Mouse (Mus musculus) intestine, postnatal 0 days (tissue): ENCODE data around the gene Asrgl1. TPM values are rescaled to one million over a fixed set of nuclear protein-coding genes. Genes with fewer than 3 reads are reported as not detected.

Experiments used
- ATAC-seq: fragments of 200-750 bp; cut with Nextera tagmentation; 2 replicates; pipeline ENCODE4 v1.8.0; 2017; ENCODE audit warnings: mild to moderate bottlenecking, moderate TSS enrichment, moderate library complexity
- H3K27ac ChIP-seq: fragments of 300-500 bp; sonication (generic); 2 replicates; pipeline ENCODE4 v1.5.1; 2014; ENCODE audit warnings: mild to moderate bottlenecking, low read depth, low read length, moderate library complexity
- H3K27me3 ChIP-seq: fragments of 300-500 bp; sonication (generic); replicated peaks from 2 replicates; pipeline ENCODE4 v1.6.1; 2014; ENCODE audit warnings: low read length, mixed read lengths; ENCODE audit not compliant: control insufficient read depth, insufficient read depth
- H3K36me3 ChIP-seq: fragments of 300-500 bp; sonication (generic); 2 replicates; pipeline ENCODE4 v1.6.1; 2014; ENCODE audit warnings: mild to moderate bottlenecking, moderate library complexity; ENCODE audit not compliant: control insufficient read depth, insufficient read depth
- H3K4me1 ChIP-seq: fragments of 300-500 bp; sonication (generic); replicated peaks from 2 replicates; pipeline ENCODE4 v1.6.1; 2014; ENCODE audit warnings: antibody characterized with exemption, low read length, mixed read lengths; ENCODE audit not compliant: control insufficient read depth, insufficient read depth
- H3K4me2 ChIP-seq: fragments of 300-500 bp; sonication (generic); replicated peaks from 2 replicates; pipeline ENCODE4 v1.6.1; 2014; ENCODE audit warnings: low read depth, mild to moderate bottlenecking, moderate library complexity
- H3K4me3 ChIP-seq: fragments of 300-500 bp; sonication (generic); 2 replicates; pipeline ENCODE4 v1.5.1; 2014; ENCODE audit warnings: low read depth, low read length
- H3K9ac ChIP-seq: fragments of 300-500 bp; sonication (generic); 2 replicates; pipeline ENCODE4 v1.6.1; 2014; ENCODE audit warnings: mild to moderate bottlenecking, low read depth, low read length
- H3K9me3 ChIP-seq: fragments of 300-500 bp; sonication (generic); 2 replicates; pipeline ENCODE4 v1.6.1; 2016; ENCODE audit warnings: mixed run types; ENCODE audit not compliant: control insufficient read depth
- CTCF ChIP-seq: sonication (generic); IDR thresholded peaks from 2 replicates; pipeline ENCODE4 v1.5.1; 2016; ENCODE audit warnings: low read depth, mild to moderate bottlenecking, control low read depth, antibody characterized with exemption, moderate library complexity
- WGBS: fragments of 180-500 bp; shearing (Covaris S2); extraction: QIAGEN DNeasy Blood & Tissue Kit; methylation state at CpG from one replicate; pipeline ENCODE4 v1.1.7; 2014; 5-methylcytosine and 5-hydroxymethylcytosine counted together
- polyA plus RNA-seq: library from polyadenylated mRNA; unstranded; fragments of >200 nt; fragmentation: Nextera tagmentation; extraction: Ambion mirVana; gene quantifications from 2 replicates; pipeline ENCODE4 v1.2.1, GENCODE M21; 2015

Gene Asrgl1
- polyA plus RNA-seq, 1 experiment from 2014 or later, result 3.2 TPM

DNA sequence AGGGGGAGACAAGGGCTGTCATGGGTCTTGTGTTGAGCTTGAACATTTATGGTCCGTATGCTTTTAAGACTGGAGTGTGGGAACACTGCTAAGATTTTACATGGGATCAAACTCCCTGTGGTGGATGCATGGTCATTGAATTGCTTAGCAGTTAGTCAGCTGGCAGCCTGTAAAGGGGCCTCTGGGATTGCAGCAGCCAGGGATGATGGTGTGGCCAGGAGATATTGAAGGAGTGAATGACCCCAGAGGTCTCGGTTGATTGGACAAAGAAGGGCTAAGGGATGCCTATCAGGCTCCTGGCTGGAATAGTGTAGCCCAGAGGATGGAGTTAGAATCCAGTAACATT, 52.5 kb downstream of the Asrgl1 start:
- Histone ChIP-seq H3K27ac (no peak overlapping the region), H3K4me2 (peak overlapping the region; percentile 49), H3K9ac (no peak overlapping the region), H3K4me1 (no peaks in the 10 kb centered on the region), H3K4me3 (no peak overlapping the region), H3K27me3 (no peaks in the 10 kb centered on the region), H3K36me3 (no peaks in the 10 kb centered on the region), H3K9me3 (no peaks in the 10 kb centered on the region)
- 79% methylated on average over 2 of the region's 2 CpGs for WGBS
- no peak for ATAC-seq
- TF ChIP-seq CTCF, result no peak

DNA sequence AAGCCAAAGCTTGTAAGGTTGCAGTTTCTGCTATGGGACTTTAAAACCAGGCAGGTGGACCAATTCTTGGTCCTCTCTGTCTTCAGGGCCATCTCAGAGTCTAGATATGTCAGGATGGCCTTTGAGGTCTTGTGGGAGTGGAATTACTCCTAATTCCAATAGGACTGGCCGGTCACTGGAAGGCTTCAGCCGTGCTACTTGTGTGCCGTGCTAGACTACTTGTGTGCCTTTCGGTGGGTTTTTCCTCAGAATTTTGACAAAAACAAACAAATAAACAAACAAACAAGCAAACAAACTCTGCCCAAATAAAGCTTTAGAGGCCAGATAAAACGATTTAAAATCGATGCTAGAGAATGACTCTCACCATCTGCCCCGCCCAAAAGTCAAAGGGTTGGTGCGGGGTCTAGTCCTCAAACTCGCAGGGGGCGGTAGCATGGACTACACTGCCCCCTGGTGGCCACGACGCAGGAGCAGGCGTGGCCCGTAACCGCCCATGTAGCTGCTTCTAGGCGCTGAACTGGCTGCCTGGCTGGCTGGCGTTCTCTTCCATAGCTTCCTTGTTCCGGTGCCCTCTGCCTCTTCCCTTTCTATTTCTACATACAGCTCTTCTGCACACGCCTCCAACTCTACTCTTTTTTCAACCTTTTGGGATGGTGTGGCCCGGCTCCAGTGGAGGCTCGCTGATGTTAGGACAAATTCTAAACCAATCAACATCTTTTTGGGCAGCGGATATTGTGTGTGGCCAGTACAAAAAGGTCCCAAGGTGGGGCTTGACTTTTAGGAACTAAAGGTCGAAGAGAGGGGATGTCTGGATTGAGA, 53.0 kb downstream of the Asrgl1 start:
- peak; percentile 99 for TF ChIP-seq CTCF
- WGBS, result 16% methylated on average over 23 of the region's 23 CpGs
- Histone ChIP-seq H3K4me2 (peak overlapping the region; percentile 49), H3K9ac (no peak overlapping the region), H3K27ac (no peak overlapping the region; the same call in 1 of the 2 replicates), H3K4me3 (no peak overlapping the region), H3K36me3 (no peaks in the 10 kb centered on the region), H3K9me3 (no peaks in the 10 kb centered on the region), H3K27me3 (no peaks in the 10 kb centered on the region), H3K4me1 (no peaks in the 10 kb centered on the region)
- ATAC-seq, result peak; percentile 84

DNA sequence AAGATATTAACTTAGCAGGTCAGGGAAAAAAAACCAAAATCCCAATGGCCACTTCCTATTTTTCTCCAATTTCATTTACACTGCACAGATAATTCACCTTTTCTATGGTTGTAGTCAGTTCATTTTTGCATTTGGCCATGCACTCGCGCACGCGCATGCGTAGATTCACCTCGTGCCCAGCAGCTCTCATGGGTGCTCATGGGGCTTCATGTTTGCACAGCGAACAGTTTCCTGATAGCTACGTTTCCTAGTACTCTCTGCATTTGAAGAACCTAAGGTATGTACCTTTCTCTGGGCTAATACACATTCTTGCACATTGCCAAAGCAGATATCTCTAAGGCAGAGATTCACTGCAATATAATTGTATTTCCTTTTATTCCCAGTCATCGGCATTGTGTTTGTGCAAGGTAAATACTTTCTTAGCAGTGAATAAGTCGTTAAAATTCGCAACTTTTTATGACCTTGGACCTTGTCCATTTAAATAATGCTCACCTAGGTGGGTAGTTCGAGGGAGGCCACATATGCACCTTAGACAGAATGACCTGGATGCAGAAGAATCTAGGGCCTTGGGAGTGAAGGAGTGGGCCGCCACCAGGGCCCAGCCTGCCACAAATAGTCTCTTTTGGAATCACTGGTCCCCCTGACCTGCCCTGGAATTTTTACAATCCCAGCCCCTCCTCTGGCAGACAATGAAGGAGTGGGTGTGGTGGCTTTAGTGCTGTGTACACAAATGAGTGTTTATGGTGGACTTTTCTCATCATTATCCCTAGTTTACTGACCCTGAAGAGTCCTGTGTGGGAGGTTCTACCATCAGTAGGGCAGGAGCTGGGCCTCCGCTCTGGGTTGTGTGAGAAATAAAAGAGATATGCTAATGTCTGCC, 53.9 kb downstream of the Asrgl1 start:
- TF ChIP-seq CTCF, result no peak
- H3K9ac ChIP-seq, result no peak overlapping the region
- no peak overlapping the region; the same call in 1 of the 2 replicates for H3K27ac ChIP-seq
- H3K27me3 ChIP-seq, result no peaks in the 10 kb centered on the region
- ATAC-seq, result peak; percentile 48
- H3K4me2 ChIP-seq, result peak overlapping the region; percentile 49; the same call in 1 of the 2 replicates
- no peaks in the 10 kb centered on the region for H3K9me3 ChIP-seq
- H3K4me1 ChIP-seq, result no peaks in the 10 kb centered on the region
- no peak overlapping the region for H3K4me3 ChIP-seq
- H3K36me3 ChIP-seq, result no peaks in the 10 kb centered on the region
- 59% methylated on average over 14 of the region's 14 CpGs for WGBS

DNA sequence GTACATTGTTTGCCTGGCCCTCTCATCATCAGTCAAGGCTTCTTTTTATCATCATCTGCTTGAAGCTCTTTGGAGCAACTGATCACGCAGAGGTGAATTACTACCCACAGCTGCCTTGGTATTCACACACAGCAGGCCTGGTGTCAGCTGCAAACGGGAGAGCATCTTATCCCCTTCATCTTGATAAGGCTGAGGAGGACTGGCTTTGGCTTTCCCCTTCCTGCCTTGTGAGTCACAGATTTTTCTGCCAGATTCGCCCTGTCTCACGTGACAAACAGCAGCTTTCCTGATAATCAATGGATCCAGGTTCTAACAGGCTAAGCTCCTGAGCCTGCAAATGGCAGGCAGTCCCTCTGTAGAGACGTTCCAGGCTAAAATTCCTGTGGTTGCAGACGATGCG, 55.5 kb downstream of the Asrgl1 start:
- H3K27ac ChIP-seq, result no peak overlapping the region

DNA sequence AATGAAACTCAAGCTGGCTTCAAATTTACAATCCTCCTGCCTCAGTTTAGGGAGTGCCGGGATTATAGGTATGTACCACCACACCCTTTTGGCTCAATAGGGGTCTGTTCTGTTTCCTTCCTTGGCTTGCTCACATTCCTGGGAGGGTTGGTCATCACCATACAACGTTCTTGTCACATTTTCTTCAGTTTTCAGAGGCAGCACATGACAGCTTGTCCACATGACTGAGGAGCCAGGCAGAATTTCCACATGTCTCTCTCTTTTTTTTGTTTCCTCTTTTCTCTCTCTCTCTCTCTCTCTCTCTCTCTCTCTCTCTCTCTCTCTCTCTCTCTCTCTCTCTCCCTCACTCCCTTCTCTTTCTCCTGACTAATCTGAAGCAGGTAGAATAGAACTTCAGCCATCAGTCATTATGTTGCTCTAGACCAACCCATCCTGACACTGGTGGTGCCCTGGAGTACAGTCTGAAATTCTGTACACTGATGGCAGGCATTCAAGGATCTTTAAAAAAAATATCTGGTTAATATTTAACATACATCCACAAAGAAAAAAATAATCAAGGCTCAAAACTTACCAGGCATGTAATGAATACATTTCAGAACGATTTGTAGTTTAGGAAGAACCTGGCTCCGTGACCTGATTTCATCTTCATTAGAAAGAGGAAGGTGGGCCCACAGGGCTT, 58.3 kb downstream of the Asrgl1 start:
- H3K36me3 ChIP-seq, result no peaks in the 10 kb centered on the region
- no peaks in the 10 kb centered on the region for H3K27me3 ChIP-seq
- H3K4me1 ChIP-seq, result no peaks in the 10 kb centered on the region
- no peak overlapping the region for H3K27ac ChIP-seq
- H3K9ac ChIP-seq, result no peak overlapping the region
- H3K4me3 ChIP-seq, result no peak overlapping the region
- 46% methylated on average over 4 of the region's 4 CpGs for WGBS
- no peak overlapping the region for H3K4me2 ChIP-seq
- H3K9me3 ChIP-seq, result no peaks in the 10 kb centered on the region
- TF ChIP-seq CTCF, result no peak
- no peak for ATAC-seq

More for the DNA sequence above, 55.5 kb downstream of the Asrgl1 start:
- Histone ChIP-seq H3K36me3 (no peaks in the 10 kb centered on the region), H3K27me3 (no peaks in the 10 kb centered on the region), H3K4me1 (no peaks in the 10 kb centered on the region), H3K9ac (no peak overlapping the region), H3K4me2 (no peak overlapping the region), H3K9me3 (no peaks in the 10 kb centered on the region), H3K4me3 (no peak overlapping the region)
- WGBS, result 38% methylated on average over 7 of the region's 7 CpGs
- no peak for TF ChIP-seq CTCF
- ATAC-seq, result no peak

DNA sequence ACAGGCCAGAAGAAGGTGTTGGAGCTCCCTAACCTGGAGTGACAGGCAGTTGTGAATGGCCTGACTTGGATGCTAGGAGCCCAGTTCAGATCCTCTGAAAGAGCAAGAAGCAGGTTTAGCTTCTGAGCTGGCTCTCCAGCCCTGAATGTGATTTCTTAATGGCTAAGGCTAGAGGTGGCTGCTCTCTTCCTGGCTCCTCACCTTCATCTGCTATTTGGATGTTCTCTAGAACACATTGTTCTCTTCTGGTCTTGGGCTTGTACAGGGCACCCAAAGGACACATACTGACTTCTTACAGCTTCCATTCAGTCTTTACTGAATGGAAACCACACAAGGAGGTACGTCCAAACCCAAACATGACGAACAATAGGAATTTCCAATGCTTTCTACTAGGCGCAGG, 59.4 kb downstream of the Asrgl1 start:
- no peak for TF ChIP-seq CTCF
- 96% methylated on average over 3 of the region's 3 CpGs for WGBS
- Histone ChIP-seq H3K9ac (no peak overlapping the region), H3K27ac (no peak overlapping the region), H3K27me3 (no peaks in the 10 kb centered on the region), H3K4me1 (0 out of 2 replicates have a peak, but pooled peaks cover 3% of the 10 kb centered on the region), H3K4me3 (no peak overlapping the region), H3K36me3 (no peaks in the 10 kb centered on the region), H3K9me3 (no peaks in the 10 kb centered on the region), H3K4me2 (no peak overlapping the region)
- ATAC-seq, result no peak
